Mouse (Mus musculus) thymus, adult 18-20 months (tissue): ENCODE results near the gene Suco.

Experiments used
- DNase-seq, 2 experiments: peaks; one replicate each; pipeline ENCODE4 v3.0.0; 2022; ENCODE audit warnings: mixed read lengths in 2 of 2

Gene Suco

GRCm38 (mm10) chr1:161888823-161889222 is 12.3 kb upstream of the Suco start:
- no peak for DNase-seq

GRCm38 (mm10) chr1:161887679-161888260 is 11.3 kb upstream of the Suco start:
- no peak for DNase-seq

- no peak for DNase-seq
Measured at GRCm38 (mm10) chr1:161885762-161886161, 9.3 kb upstream of the Suco start.

DNA sequence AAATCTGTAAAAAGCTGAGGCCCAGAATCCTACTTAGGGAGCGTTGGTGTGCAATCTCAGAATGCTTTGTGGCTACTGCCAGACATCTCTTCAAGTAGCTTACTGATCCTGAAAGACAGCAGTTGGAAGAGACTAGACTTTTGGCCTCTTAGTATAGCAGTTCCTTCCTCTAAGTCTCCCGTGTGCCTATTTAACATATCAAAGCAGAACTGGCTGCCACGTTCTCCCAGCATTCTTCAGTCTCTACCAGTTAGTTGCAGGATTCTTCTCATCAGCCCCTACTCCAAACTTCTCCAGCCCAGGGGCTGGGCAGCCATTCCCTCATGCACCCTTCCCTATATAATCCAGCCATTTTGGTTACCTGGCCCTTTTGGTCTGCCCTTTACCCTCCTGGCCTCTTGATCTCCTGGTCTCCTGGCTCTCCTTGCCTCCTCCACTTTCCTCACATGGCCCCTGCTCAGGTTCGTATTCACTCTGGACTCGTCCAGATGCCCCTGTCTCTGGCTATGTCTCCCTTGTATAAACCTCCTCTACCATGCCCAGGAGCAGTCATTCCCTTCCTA is 1.2 kb upstream of the Suco start:
- DNase-seq, result peak in 1 of 2 experiments; percentile 9

DNA sequence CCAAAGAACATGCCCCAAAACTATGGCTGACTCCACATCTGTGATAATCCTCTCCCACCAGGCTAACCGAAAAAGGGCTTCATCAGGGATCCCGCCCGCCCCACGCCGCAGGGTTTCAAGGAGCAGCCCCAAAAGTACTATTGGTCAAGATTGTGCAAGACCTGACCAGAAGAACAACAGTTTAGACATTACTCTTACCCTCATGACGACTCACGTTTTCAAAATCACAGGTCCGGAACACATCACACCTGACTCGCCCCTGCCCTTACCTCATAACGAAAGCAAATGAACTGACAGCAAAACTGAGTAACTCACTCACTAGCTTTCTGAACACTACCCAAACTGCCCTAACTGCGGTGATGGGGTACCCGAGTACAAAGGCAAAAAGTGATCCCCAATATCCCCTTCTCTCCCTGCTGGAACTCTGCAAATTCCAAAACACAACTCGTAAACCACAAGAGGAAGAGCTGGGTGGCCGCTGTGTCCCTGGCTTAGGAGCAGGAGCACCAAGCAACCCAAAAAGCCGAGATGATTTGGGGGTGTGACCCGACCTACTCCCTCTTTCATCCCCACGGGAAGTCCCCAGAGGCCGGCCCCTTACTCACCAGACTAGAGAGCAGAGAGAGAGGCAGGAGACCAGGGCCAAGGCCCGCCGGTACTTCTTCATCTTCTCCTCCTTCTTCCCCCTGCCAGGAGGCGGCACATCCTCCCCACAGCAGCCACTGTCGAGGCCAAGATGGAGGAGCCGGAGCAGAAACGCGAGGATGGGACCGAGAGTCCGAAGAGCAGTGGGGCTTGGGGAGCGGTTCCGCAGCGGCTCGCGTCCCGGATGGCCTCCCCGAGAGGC is 553 bp downstream of the Suco start:
- DNase-seq, result peak in 1 of 2 experiments; percentile 73

DNA sequence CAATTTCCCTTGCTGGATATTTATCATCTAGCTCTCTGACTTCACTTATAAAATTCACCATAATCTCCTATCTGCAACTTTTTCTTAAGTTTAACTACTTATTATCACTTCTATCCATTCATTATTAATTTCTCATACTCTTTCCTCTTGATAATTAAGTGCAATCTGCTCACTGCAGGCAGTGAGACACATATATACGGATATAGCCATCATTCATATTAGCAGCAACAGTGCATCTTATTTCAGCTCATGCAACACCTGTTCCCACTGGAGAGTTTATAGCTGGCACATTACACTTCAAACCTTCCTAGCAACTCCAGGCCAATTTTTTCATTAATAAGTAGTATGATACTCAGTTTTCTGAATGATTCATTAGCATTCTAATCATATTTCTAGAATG is 7.1 kb downstream of the Suco start:
- no peak for DNase-seq

DNA sequence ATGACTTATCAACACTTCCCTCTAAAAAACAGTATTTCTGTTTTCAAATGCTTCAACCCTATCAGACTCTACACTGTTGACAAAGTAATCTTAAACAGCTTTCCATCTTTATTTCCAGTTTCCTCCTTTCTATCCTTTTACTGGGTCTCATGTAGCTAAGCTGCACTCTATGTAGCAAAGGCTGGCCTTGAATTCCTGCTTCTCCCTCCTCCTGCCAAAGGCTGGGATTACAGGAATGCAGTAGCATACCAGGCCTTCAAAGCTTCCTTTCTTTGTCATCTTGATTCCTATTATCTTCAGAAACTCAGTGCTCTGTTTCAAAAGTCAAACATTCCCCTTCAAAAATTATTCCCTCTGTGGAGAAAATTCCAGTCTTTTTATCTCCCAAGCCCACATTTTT is 8.1 kb downstream of the Suco start:
- DNase-seq, result no peak

DNA sequence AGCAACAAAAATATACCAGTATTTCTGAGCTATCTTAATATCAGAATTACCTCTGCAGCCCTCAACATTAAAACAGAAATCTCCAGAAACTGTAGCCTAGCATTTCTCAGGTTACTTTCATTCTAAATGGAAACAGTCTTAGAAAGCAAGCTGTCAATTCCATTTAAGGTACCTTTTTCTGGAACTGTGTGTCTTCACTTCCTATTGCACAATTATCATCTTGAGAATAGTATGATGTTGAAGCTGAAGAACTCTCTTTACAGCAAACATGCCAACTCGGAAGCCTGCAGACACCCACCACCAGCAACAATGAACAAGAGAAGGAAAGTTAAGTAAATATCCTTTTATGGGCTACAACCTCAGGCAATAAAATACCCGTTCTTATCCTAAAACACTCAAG is 12.7 kb downstream of the Suco start:
- DNase-seq, result no peak

- no peak for DNase-seq
Measured at GRCm38 (mm10) chr1:161859248-161859647, 17.2 kb downstream of the Suco start.

- no peak for DNase-seq
Measured at GRCm38 (mm10) chr1:161826677-161827076, 49.8 kb downstream of the Suco start.

DNA sequence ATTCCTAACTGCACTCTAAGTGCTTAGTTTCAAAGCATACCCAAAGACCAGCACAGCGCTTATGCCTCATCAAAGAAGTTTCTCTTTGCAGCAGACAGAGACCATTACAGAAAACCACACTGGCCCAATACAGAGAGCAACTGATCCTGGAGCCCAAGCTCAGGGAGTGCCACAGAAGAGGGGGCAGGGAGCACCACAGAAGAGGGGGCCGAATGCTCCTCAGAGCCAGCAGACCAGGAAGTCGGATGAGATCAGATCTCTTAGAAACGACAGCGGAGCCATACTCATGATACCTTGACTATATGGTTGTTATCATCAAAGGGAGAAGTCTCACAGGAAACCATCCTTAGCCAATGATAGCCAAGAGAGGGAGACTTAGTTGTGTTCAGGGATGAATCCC is 67.1 kb downstream of the Suco start:
- no peak for DNase-seq

DNA sequence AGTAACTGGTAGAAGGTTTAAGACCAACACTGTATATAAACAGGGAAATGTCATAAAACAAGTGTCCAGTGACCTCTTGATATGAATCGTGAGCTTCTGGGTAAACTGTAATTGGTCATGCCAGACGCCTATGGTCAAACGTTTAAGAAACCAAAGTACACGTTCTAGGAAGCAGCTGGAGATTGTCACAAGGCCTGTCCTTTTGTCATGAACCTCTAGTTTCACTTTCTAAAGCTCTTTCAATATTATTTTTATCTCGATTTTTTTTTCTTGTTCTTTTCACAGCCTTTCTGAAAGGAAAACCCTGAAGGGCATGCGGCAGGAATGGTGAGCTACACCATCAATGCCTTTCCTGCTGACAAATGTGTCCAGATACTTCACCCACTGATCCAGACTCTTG is 67.5 kb downstream of the Suco start:
- DNase-seq, result no peak

- peak in 1 of 2 experiments; percentile 37 for DNase-seq
Measured at GRCm38 (mm10) chr1:161804541-161804971, 71.9 kb downstream of the Suco start.

- DNase-seq, result no peak
Measured at GRCm38 (mm10) chr1:161801321-161801720, 75.2 kb downstream of the Suco start.

- no peak for DNase-seq
Measured at GRCm38 (mm10) chr1:161800256-161800655, 76.2 kb downstream of the Suco start.

DNA sequence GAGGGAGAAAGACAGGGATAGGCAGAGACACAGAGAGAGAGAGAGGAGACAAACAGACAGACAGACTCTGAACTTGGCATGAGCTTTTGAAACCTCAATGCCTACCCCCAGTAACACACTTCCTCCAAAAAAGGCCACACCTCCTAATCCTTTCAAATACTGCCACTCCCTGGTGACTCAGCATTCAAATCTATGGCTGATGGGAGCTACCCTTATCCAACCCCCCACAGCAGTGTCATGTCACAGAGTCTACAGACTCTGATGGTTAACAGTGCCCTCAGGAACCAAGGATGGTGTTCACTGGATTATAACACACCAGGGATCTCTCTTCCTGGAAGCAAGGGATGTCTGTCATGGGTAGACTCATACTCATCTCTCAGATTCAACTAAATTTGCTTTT is 76.7 kb downstream of the Suco start:
- DNase-seq, result no peak

DNA sequence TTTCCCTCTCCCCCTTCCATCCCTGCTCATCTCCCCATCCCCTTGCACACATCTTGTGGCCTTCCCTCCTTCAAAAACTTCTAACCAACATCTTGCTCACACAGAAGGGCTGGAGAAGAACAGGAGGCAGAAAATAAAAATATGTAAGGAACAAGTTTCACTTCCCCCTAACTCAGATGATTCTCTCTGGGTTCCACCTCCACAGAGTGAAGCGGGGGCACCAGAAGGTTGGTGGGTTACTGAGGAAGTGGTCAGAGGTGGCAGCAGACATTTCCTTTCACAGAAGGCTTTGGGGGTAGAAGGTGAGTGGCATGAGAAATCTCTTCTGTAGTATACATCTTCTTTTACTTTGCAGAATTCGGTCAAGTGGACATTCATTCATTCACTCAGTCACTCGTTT is 77.6 kb downstream of the Suco start:
- DNase-seq, result peak in 1 of 2 experiments; percentile 25

DNA sequence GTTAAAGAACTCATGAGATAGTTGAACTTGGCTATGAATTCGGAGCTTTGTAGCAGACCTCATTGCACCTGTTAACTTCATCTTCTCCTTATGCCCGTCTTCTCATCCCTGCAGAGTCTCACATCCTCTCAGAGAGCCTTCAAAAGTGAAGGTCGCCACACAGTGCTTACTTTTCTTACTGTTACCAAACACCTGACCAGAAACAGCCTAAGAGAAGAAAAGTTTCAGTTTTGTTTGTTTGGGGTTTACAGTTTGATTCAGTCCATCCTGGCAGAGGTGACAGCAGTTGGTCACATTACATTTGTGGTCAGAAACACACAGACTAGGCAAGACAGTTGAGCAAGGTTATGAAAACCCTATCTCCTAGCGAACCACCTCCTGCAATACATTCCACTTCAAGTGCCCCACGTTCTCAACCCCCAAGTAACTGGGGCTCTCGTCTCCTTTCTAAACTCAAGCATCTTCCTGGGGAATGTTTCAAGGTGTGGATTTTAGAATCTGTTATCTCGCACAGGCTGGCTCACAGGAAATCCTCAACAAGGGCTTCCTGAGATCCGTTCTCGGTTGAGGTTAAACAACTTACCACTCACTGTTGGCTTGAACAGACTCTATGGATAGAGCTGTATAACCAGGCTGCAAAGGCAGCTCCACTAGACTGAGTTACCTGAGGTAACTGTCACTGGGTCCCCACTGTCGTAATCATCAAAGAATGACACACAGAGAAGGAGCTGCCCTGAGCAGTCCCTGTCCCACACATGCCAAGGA is 81.9 kb downstream of the Suco start:
- no peak for DNase-seq

DNA sequence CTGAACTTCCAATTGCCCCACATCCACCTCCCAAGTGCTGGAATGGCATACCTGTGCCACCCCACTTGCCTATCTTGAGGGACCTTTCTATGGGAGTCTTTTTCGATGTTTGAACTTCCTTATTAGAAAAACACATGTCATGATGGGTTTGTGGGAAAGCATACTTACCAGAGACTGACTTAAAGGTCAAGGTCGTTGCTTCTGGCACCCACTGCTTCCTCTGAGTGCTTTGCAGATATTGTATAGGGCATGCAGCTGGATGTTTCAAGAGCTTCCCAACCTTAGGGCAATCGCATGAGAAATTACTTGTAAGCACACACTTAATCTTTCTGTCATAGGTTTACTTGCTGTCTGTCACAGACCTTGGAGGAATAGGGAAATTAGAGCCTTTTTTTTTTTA is 83.2 kb downstream of the Suco start:
- no peak for DNase-seq

DNA sequence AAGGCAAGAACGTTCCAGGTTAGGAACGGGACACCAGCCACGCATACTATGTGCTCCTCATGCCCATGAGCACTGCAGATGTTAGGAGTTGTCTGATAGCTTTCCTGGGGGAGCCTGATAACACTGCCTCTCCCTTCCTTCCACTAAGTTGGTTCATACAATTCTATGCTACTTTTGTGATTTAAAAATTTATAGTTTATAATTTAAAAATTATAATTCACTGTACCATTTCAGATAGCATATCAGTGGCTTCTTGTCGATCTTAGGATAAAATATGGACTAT is 83.9 kb downstream of the Suco start:
- no peak for DNase-seq

- DNase-seq, result no peak
Measured at GRCm38 (mm10) chr1:161791854-161792686, 84.4 kb downstream of the Suco start.

DNA sequence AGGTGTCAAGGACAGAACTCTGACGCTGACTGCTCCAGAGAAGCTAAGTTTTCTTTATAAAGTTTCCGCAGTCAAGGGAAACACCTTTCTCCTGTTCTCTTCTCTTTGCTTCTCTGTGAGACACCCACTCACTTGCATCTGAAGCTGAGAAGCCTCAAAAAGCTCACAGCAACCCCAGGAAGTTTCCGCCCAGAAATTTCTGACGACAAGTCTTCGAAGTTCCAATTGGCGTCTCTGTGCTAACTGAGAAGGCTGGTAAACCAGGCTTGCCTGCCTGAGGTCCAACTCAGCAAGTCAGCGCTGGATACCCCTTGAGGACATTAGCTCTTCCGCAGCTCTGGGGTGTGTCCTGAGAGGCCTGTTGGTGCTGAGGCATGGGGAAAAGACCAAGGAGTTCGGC is 88.1 kb downstream of the Suco start, which contains the start of gene Fasl:
Fasl (minus strand) TSS at position 157 of the 400 bp plus-strand sequence.
- DNase-seq, result peak in 1 of 2 experiments; percentile 51

DNA sequence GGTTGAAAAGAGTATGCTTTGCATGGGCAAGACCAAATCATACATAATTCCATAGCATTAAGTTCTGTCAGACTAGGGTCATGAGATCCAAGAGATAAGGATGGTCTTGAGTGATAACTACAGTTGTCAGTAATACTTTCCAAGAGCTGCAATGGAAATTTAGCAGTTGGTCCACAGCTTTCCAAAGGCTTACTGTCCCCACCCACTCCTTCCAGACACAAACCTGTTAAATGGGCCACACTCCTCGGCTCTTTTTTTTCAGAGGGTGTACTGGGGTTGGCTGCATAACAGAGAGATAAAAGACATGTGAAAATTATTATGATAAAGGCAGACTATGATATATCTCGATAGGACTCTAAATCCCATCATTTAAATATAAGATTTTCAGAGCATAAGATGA is 93.8 kb downstream of the Suco start:
- no peak for DNase-seq
